22 mouse cellular contexts compared by ENCODE assay signal in genomic region chr12:73317706-73318686, GRCm38 (mm10). TPM values are rescaled to one million over a fixed set of nuclear protein-coding genes. Genes with fewer than 3 reads are reported as not detected.
DNase-seq lines count a peak whose midpoint lies in the region; ATAC-seq and TF ChIP-seq lines count a peak whose summit lies in the region.
"Had no signal": no experiment of that assay in that cellular context is flagged by ENCODE, and none has a peak within 500 bp of the region (broad histone marks: within the 10 kb centered on the region; RNA-seq: fewer than 3 reads in every experiment).

No protein-coding gene starts in this region.

- no peak overlapping the region for H3K4me3 ChIP-seq in layer of hippocampus, adult 2 months
- H3K4me3 ChIP-seq: embryonic facial prominence, embryonic 13.5 days; forebrain, embryonic 13.5 days; gastrocnemius, adult 2 months; heart, adult 2 months; heart, embryonic 12.5 days; hindbrain, embryonic 10.5 days had no signal

- TF ChIP-seq CTCF in layer of hippocampus, adult 2 months (conservative IDR thresholded peaks at IDR 0.05): no peak

- peak; percentile 60 for ATAC-seq in common myeloid progenitor, adult 5-6 weeks (replicated peaks; ENCODE audit: low read depth, poor library complexity, severe bottlenecking)
- peak; percentile 88 for ATAC-seq in megakaryocyte, adult 5-6 weeks (ENCODE audit: poor library complexity, severe bottlenecking)
- ATAC-seq: forebrain, embryonic 13.5 days; forebrain, postnatal 0 days; intestine, embryonic 16.5 days had no signal

- no peak overlapping the region for H3K27ac ChIP-seq in layer of hippocampus, adult 2 months
- H3K27ac ChIP-seq: embryonic facial prominence, embryonic 13.5 days; forebrain, embryonic 13.5 days; gastrocnemius, adult 2 months; heart, adult 2 months; hindbrain, embryonic 10.5 days; hindbrain, embryonic 14.5 days had no signal

- DNase-seq in 3T3-L1 (ENCODE audit: low read depth, low spot score) (peak; percentile 53), 416B (ENCODE audit: low read depth) (peak; percentile 56)
- DNase-seq in right cerebral cortex, postnatal 25 days: no peak
- no peak for DNase-seq in gastrocnemius, postnatal 25 days
- no peak for DNase-seq in layer of hippocampus, adult 2 months (ENCODE audit: low spot score in 2 of 2)
- DNase-seq: adrenal gland, adult 8-10 months; adrenal gland, postnatal 36 days; cerebellum, adult 11 months; cerebellum, adult 8-10 months; cerebellum, postnatal 14 days; forebrain, postnatal 0 days; gastrocnemius, adult 2 months; gastrocnemius, postnatal 36 days; heart, adult 2 months had no signal

RNA-seq across cellular contexts. Expression of gene Slc38a6, which starts 31.4 kb away (rescaled TPM):
- 3.6 and 6.0 TPM in 2 replicates for total RNA-seq in common myeloid progenitor, adult 5-6 weeks (2017)
- total RNA-seq in megakaryocyte, adult 5-6 weeks (2015): 7.9 and 9.0 TPM in 2 replicates
- total RNA-seq in megakaryocyte, adult 5-6 weeks (2017): 5.0 and 7.2 TPM in 2 replicates
- total RNA-seq in gastrocnemius, postnatal 25 days (2021): 1 to 10 TPM; 3.0 to 3.1 TPM
- total RNA-seq in layer of hippocampus, adult 2 months (2021): 10 to 100 TPM; 14.2 to 18.2 TPM

RNA-seq across cellular contexts. Expression of gene Trmt5, which starts 31.5 kb away (rescaled TPM):
- 26.2 and 37.5 TPM in 2 replicates for total RNA-seq in common myeloid progenitor, adult 5-6 weeks (2017)
- 16.0 and 16.2 TPM in 2 replicates for total RNA-seq in megakaryocyte, adult 5-6 weeks (2015)
- 11.6 and 14.5 TPM in 2 replicates for total RNA-seq in megakaryocyte, adult 5-6 weeks (2017)
- total RNA-seq in gastrocnemius, postnatal 25 days (2021): 1 to 10 TPM; 6.2 to 6.3 TPM
- 10 to 100 TPM in 1 of 2 experiments, 1 to 10 TPM in 1; 9.7 to 13.0 TPM for total RNA-seq in layer of hippocampus, adult 2 months (2021)

Comparison
In these comparisons a context has a peak if more than half of its experiments do, and no peak if none do; other contexts are left out.
1. DNase-seq: peak in 3T3-L1 (single experiment) and 416B (single experiment); none in right cerebral cortex, postnatal 25 days (single experiment), gastrocnemius, postnatal 25 days (single experiment) and layer of hippocampus, adult 2 months (0 of 2).